Mouse (Mus musculus) telencephalon, adult 2 months (tissue): ENCODE results near the gene Olfr1181.
"Not testable (repeated sequence)": the region's sequence is repeated elsewhere in the genome, so short reads cannot be mapped to it uniquely, and the experiment has no call there.

ENCODE experiments used
- DNase-seq: peaks from one replicate; pipeline ENCODE4 v3.0.0-alpha.2; 2011; ENCODE audit warnings: low read depth, low spot score

The Olfr1181 gene

DNA sequence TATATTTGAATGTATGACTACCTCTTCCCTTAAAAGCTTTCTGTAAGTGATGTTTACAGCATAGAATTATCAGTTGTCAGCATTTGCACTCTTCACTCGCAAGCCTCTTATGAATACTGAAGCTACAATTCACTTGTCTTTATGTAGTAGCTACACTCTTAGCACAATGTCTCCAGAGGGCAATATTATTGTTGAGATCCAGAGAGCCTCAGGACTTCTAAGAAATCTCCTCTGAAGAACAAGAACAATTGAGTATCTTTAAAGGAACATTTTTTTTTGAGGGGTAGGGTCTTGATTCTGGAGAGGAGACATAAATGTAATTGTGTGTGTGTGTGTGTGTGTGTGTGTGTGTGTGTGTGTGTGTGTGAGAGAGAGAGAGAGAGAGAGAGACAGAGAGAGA lies at the start of gene Olfr1181:
Gene Olfr1181 (minus strand): TSS at position 101 of the 400 bp plus-strand sequence.
- no peak for DNase-seq

DNA sequence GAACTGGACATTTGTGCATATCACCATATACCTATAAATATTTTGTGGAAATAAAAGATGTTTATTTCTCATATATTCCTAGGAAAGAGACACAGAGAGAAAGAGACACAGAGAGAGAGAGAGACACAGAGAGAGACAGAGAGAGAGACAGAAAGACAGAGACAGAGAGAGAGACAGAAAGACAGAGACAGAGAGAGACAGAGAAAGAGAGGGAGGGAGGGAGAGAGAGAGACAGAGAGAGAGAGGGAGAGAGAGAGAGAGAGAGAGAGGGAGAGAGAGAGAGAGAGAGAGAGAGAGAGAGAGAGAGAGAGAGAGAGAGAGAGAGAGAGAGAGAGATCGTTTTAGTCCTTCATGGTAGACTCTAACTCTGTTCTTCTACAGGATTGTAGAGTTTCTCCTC lies 28.6 kb upstream of the Olfr1181 start, which contains the start of gene Olfr1183:
Gene Olfr1183 (plus strand): TSS at position 301 of the 400 bp plus-strand sequence.
- not testable (repeated sequence) for DNase-seq

DNA sequence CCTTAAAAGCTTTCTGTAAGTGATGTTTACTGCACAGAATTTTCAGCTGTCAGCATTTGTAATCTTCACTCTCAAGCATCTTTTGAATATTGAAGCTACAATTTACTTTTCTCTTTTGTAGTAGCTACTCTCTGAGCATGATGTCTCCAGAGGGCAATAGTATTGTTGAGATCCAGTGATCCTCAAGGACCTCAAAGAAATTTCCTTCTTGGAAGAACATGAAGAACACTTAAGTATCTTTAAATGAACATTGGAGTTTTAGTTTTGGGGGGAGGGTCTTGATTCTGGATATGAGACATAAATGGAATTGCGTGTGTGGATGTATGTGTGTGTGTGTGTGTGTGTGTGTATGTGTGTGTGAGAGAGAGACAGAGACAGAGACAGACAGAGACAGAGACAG lies 23.1 kb upstream of the Olfr1181 start, which contains the start of gene Gm13757:
Gene Gm13757 (minus strand): TSS at position 101 of the 400 bp plus-strand sequence.
- DNase-seq, result no peak

DNA sequence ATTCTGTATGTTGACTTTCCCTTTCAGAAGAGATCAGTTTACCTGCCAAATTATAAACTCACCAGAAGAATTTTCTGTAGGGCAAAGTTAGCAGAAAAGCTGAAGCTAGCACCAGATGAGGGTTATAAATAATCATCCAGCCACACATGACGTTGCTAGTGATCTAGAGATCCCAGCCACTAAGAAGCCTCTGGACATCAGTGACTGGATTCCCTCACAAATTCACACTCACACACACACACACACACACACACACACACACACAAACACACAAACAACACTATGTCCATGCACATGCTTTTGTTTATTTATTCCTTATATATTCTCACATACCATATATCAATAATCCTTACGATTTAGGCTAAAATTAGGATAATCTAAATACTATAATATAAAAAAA lies 6.9 kb downstream of the Olfr1181 start, which contains the start of gene Olfr1180:
Gene Olfr1180 (minus strand): TSS at position 101 of the 400 bp plus-strand sequence.
- DNase-seq, result no peak

DNA sequence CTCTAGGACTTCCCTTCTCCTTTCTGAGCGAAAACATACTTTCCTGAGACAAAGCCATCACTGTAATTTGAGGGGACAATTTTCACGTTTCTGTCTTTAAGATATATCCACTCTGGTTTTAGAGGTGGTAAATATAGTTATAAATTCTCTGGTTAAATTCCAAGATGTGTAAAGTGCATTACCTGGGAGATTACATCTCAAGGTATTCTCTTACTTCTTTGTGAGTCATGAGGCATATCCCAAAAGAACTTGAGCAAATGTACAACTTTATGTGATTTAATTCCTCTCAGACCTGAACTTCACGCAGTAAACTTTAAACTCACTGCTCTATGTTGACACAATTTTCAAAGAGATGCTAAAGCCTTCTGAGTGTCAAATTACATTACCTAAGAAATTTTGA lies 19.6 kb downstream of the Olfr1181 start, which contains the start of gene Olfr1179:
Gene Olfr1179 (minus strand): TSS at position 101 of the 400 bp plus-strand sequence.
- DNase-seq, result no peak

DNA sequence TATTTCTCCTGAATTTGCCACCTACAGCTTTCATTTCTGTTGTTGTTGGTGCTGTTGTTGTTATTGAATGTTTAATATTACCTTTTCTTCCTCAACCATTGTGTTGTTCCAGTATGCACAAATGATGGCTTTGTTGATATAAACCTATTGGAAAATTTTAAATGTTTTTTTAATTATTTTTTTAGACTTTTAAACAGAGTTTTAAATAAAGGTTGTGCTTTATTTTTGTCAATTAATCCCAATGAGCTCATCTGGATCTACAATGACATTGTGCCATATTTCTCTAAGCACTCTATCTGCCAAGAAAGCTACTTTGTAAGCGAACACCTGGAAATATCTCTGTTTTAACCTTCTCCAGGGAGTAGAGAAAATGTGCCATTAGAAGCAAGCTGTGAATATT lies 39.2 kb downstream of the Olfr1181 start, which contains the start of gene Olfr1178:
Gene Olfr1178 (plus strand): TSS at position 301 of the 400 bp plus-strand sequence.
- DNase-seq, result no peak
